Mouse (Mus musculus): ENCODE data around the gene Zfp597.
A peak's percentile ranks its signal among the peaks of the same experiment; 100 is the strongest.

Gene Zfp597

GRCm38 (mm10) chr16:3884201-3885064, at the start of gene Zfp597, which contains the start of gene Gm20695:
Zfp597 (minus strand) TSS chr16:3884561.
Gm20695 (plus strand) TSS chr16:3884648.
- DNase-seq, result peak; percentile 97

GRCm38 (mm10) chr16:3934091-3934490, 49.7 kb upstream of the Zfp597 start:
- DNase-seq, result peak; percentile 26

GRCm38 (mm10) chr16:3933536-3933935, 49.2 kb upstream of the Zfp597 start:
- no peak for DNase-seq

GRCm38 (mm10) chr16:3929151-3929550, 44.8 kb upstream of the Zfp597 start:
- no peak for DNase-seq

GRCm38 (mm10) chr16:3928582-3928981, 44.2 kb upstream of the Zfp597 start:
- no peak for DNase-seq

GRCm38 (mm10) chr16:3923966-3924365, 39.6 kb upstream of the Zfp597 start:
- DNase-seq, result no peak

- no peak for DNase-seq
Measured at GRCm38 (mm10) chr16:3923515-3923914, 39.2 kb upstream of the Zfp597 start.

- DNase-seq, result no peak
Measured at GRCm38 (mm10) chr16:3920756-3921155, 36.4 kb upstream of the Zfp597 start.

- no peak for DNase-seq
Measured at GRCm38 (mm10) chr16:3909118-3909517, 24.8 kb upstream of the Zfp597 start.

GRCm38 (mm10) chr16:3908537-3909111, 24.3 kb upstream of the Zfp597 start, which contains the start of the genes 1700037C18Rik and Cluap1:
1700037C18Rik (minus strand) TSS chr16:3908689.
Cluap1 (plus strand) TSS chr16:3908801.
- peak; percentile 97 for DNase-seq

GRCm38 (mm10) chr16:3907471-3907870, 23.1 kb upstream of the Zfp597 start:
- DNase-seq, result no peak

- no peak for DNase-seq
Measured at GRCm38 (mm10) chr16:3896553-3896952, 12.2 kb upstream of the Zfp597 start.

- no peak for DNase-seq
Measured at GRCm38 (mm10) chr16:3896046-3896445, 11.7 kb upstream of the Zfp597 start.

GRCm38 (mm10) chr16:3895173-3895792, 10.9 kb upstream of the Zfp597 start:
- DNase-seq, result peak; percentile 46

GRCm38 (mm10) chr16:3893739-3894138, 9.4 kb upstream of the Zfp597 start:
- DNase-seq, result no peak

GRCm38 (mm10) chr16:3891621-3892295, 7.4 kb upstream of the Zfp597 start:
- no peak for DNase-seq

- DNase-seq, result no peak
Measured at GRCm38 (mm10) chr16:3885065-3885670, 807 bp upstream of the Zfp597 start.

GRCm38 (mm10) chr16:3876346-3876745, 8.0 kb downstream of the Zfp597 start:
- DNase-seq, result no peak

GRCm38 (mm10) chr16:3872216-3873047, 11.9 kb downstream of the Zfp597 start, which contains the start of gene Naa60:
Naa60 (plus strand) TSS chr16:3872375.
- peak; percentile 95 for DNase-seq

GRCm38 (mm10) chr16:3871815-3872214, 12.5 kb downstream of the Zfp597 start:
- DNase-seq, result no peak

GRCm38 (mm10) chr16:3859254-3859653, 25.1 kb downstream of the Zfp597 start:
- no peak for DNase-seq

- DNase-seq, result no peak
Measured at GRCm38 (mm10) chr16:3855776-3856175, 28.6 kb downstream of the Zfp597 start.

Data from kidney, postnatal 14 days (tissue).